Mouse (Mus musculus) heart, postnatal 0 days (tissue): ENCODE measurements around the gene Gm28053. TPM values are rescaled to one million over a fixed set of nuclear protein-coding genes. Genes with fewer than 3 reads are reported as not detected.

Experiments used
- ATAC-seq: fragments of 200-750 bp; cut with Nextera tagmentation; 2 replicates; pipeline ENCODE4 v1.8.0; 2017; ENCODE audit warnings: low read depth, moderate number of reproducible peaks, moderate library complexity; ENCODE audit not compliant: insufficient read depth
- DNase-seq: peaks from one replicate; pipeline ENCODE4 v3.0.0-alpha.2; 2016; ENCODE audit warnings: low spot score
- H3K27ac ChIP-seq: fragments of 300-500 bp; sonication (generic); 2 replicates; pipeline ENCODE4 v1.5.1; 2014; ENCODE audit warnings: low read depth, mild to moderate bottlenecking
- H3K27me3 ChIP-seq: fragments of 300-500 bp; sonication (generic); 2 replicates; pipeline ENCODE4 v1.6.1; 2014; ENCODE audit warnings: low read length, mixed read lengths; ENCODE audit not compliant: control insufficient read depth, insufficient read depth
- H3K36me3 ChIP-seq: fragments of 300-500 bp; sonication (generic); replicated peaks from 2 replicates; pipeline ENCODE4 v1.6.1; 2014; ENCODE audit warnings: low read length, mixed read lengths; ENCODE audit not compliant: control insufficient read depth, insufficient read depth
- H3K4me1 ChIP-seq: fragments of 300-500 bp; sonication (generic); 2 replicates; pipeline ENCODE4 v1.6.1; 2014; ENCODE audit warnings: antibody characterized with exemption; ENCODE audit not compliant: control insufficient read depth, insufficient read depth
- H3K4me2 ChIP-seq: fragments of 300-500 bp; sonication (generic); 2 replicates; pipeline ENCODE4 v1.6.1; 2014; ENCODE audit warnings: low read depth, mild to moderate bottlenecking, low read length, moderate library complexity
- H3K4me3 ChIP-seq: fragments of 300-500 bp; sonication (generic); 2 replicates; pipeline ENCODE4 v1.5.1; 2014; ENCODE audit warnings: low read depth, low read length
- H3K9ac ChIP-seq: fragments of 300-500 bp; sonication (generic); replicated peaks from 2 replicates; pipeline ENCODE4 v1.6.1; 2014; ENCODE audit warnings: low read depth, low read length, mixed read lengths
- H3K9me3 ChIP-seq: fragments of 300-500 bp; sonication (generic); replicated peaks from 2 replicates; pipeline ENCODE4 v1.6.1; 2016; ENCODE audit warnings: low read length; ENCODE audit not compliant: control insufficient read depth
- CTCF ChIP-seq: IDR thresholded peaks from 2 replicates; pipeline ENCODE4 v1.5.1; 2016; ENCODE audit warnings: antibody characterized with exemption, control low read depth, low read depth
- EP300 ChIP-seq: IDR thresholded peaks from 2 replicates; pipeline ENCODE4 v1.6.1; 2016; ENCODE audit warnings: antibody characterized with exemption, low read depth
- WGBS: fragments of 180-500 bp; shearing (Covaris S2); extraction: QIAGEN DNeasy Blood & Tissue Kit; methylation state at CpG from one replicate; pipeline ENCODE4 v1.1.7; 2014; 5-methylcytosine and 5-hydroxymethylcytosine counted together
- polyA plus RNA-seq: library from polyadenylated mRNA; unstranded; fragments of >200 nt; fragmentation: Nextera tagmentation; extraction: Ambion mirVana; gene quantifications from 2 replicates; pipeline ENCODE4 v1.2.1, GENCODE M21; 2015
- total RNA-seq: library from RNA; depleted of rRNA; stranded (reverse); fragments of >200 nt; gene quantifications from 2 replicates; pipeline ENCODE4 v1.2.3, GENCODE M21; 2014; ENCODE audit warnings: low replicate concordance

Gene Gm28053
- total and polyA plus RNA-seq, 2 experiments from 2014 or later, result 4.1 TPM; not detected in 1

DNA sequence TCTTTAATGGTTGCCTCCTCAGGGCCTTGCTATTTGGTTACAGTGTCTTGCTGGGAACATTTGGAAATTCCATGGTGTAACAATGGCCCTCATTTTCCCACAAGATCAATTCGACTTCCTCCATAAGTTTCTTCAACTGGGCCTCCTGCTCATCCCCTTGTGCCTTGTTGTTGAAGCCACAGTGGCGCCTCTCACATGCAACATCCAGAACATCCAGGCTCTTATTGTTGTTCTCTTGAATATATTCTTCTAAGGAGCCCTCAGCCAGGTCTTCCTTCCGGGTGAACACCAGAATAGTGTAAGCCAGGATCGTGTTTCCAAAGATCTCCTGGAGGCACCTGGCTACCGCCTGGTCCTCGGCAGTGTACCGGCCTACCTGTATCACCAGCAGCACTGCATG lies 16.3 kb upstream of the Gm28053 start:
- no peaks in the 10 kb centered on the region for H3K27me3 ChIP-seq
- DNase-seq, result no peak
- no peaks in the 10 kb centered on the region for H3K9me3 ChIP-seq
- 0 out of 2 replicates have a peak, but pooled peaks cover 10% of the 10 kb centered on the region for H3K4me1 ChIP-seq
- no peak overlapping the region for H3K9ac ChIP-seq
- 78% methylated on average over 7 of the region's 7 CpGs for WGBS
- no peak overlapping the region for H3K4me3 ChIP-seq
- ATAC-seq, result no peak
- no peak overlapping the region for H3K4me2 ChIP-seq
- TF ChIP-seq CTCF (no peak), EP300 (no peak)
- 0 out of 2 replicates have a peak, but pooled peaks cover 3% of the 10 kb centered on the region for H3K36me3 ChIP-seq
- H3K27ac ChIP-seq, result peak overlapping the region; percentile 88

DNA sequence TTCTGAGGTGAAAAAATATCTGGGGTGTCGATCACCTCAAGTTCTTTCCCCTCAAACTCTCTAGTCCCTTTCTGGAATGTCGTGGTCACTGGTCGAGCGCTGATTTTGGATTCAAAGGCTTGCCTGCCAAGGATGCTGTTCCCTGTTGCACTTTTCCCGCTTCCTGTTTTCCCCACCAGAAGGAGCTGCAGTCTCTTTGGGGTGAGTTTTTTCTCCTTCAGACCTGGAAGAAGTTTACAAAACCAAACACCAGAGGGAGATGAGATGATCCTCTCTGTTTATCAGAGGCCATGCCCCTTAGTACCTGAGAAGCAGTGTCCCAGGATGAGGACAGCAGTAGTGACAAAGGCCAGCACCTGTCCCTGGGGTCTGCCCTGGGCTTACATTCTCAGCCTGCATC lies 15.8 kb upstream of the Gm28053 start:
- no peaks in the 10 kb centered on the region for H3K9me3 ChIP-seq
- no peaks in the 10 kb centered on the region for H3K27me3 ChIP-seq
- WGBS, result 65% methylated on average over 5 of the region's 5 CpGs
- 0 out of 2 replicates have a peak, but pooled peaks cover 10% of the 10 kb centered on the region for H3K4me1 ChIP-seq
- DNase-seq (no peak), ATAC-seq (no peak)
- H3K4me2 ChIP-seq, result no peak overlapping the region
- H3K36me3 ChIP-seq, result 0 out of 2 replicates have a peak, but pooled peaks cover 3% of the 10 kb centered on the region
- peak overlapping the region; percentile 88; the same call in 1 of the 2 replicates for H3K27ac ChIP-seq
- no peak overlapping the region for H3K4me3 ChIP-seq
- TF ChIP-seq EP300 (no peak), CTCF (no peak)
- no peak overlapping the region for H3K9ac ChIP-seq

DNA sequence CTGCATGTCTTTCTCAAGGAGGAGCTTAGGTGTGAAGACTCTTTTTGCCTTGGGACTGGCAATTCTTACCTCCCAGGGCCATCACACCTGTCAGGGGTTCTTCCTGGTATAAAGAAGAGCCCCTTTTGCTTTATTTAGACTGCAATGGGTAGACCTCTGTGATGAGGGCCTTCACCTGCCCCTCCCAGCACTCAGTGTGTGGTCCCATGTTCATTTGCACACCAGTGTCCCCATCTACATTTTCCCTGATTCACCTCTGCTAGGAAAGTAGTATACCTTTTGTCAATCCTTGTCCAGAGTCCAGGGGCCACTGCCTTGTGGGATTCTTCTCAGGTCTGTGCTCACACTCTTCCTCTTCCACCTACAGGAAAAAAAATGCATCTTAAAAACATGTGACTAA lies 14.3 kb upstream of the Gm28053 start:
- no peak overlapping the region for H3K4me2 ChIP-seq
- no peak overlapping the region for H3K4me3 ChIP-seq
- ATAC-seq (no peak), DNase-seq (no peak)
- no peak overlapping the region for H3K9ac ChIP-seq
- TF ChIP-seq EP300, result no peak
- no peak overlapping the region for H3K27ac ChIP-seq
- 0 out of 2 replicates have a peak, but pooled peaks cover 3% of the 10 kb centered on the region for H3K36me3 ChIP-seq
- no peaks in the 10 kb centered on the region for H3K27me3 ChIP-seq
- H3K9me3 ChIP-seq, result no peaks in the 10 kb centered on the region
- H3K4me1 ChIP-seq, result 0 out of 2 replicates have a peak, but pooled peaks cover 10% of the 10 kb centered on the region

DNA sequence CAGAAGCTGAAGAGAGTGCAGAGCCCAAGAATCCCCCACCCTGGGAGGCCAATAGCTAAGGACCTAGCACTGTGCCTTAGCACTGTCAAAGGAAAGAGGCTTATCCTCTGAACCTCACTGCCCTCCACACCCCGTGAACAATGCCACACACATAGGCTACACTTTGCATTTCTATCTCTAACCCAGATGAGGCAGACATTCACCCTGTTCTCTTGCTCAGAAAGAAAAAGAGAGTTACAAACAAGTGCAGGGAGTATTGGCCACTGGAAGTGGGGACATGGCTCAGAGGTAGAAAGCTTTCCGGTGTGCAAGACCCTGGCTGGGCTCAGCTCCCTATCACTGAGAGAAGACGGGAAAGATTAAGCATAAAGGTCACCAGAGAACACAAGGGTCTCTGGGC lies 12.3 kb upstream of the Gm28053 start:
- no peaks in the 10 kb centered on the region for H3K27me3 ChIP-seq
- H3K4me3 ChIP-seq, result peak overlapping the region; percentile 34
- H3K9ac ChIP-seq, result no peak overlapping the region; the same call in 1 of the 2 replicates
- TF ChIP-seq CTCF (no peak), EP300 (no peak)
- peak overlapping the region; percentile 51 for H3K4me2 ChIP-seq
- H3K9me3 ChIP-seq, result no peaks in the 10 kb centered on the region
- no peak for DNase-seq
- 0 out of 2 replicates have a peak, but pooled peaks cover 3% of the 10 kb centered on the region for H3K4me1 ChIP-seq
- 0 out of 2 replicates have a peak, but pooled peaks cover 3% of the 10 kb centered on the region for H3K36me3 ChIP-seq
- WGBS, result 33% methylated on average over 3 of the region's 3 CpGs
- H3K27ac ChIP-seq, result peak overlapping the region; percentile 73
- no peak for ATAC-seq

DNA sequence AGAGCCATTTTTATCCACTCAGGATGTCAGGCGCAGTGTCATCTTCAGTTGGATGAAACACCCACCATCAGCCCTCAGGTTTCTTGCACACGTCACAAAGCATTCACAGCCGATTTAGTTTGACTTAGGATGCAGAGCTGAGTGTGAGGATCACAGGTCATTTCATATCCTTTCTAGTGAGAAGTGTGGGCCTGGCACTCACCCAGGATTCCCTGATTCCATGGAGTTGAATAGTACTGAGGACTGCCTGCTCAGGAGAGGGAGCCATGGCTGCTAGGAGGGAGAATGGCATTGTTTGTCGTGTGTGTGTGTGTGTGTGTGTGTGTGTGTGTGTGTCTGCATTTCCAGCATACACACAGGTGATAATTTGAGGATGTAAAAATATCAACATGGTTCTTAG lies 1.9 kb downstream of the Gm28053 start:
- no peak for TF ChIP-seq CTCF
- TF ChIP-seq EP300, result no peak
- H3K27me3 ChIP-seq, result no peaks in the 10 kb centered on the region
- DNase-seq (no peak), ATAC-seq (no peak)
- peaks cover 1% of the 10 kb centered on the region; the same call in 1 of the 2 replicates for H3K4me1 ChIP-seq
- H3K9me3 ChIP-seq, result no peaks in the 10 kb centered on the region
- WGBS, result 64% methylated on average over 4 of the region's 4 CpGs
- no peak overlapping the region for H3K27ac ChIP-seq
- no peak overlapping the region for H3K4me3 ChIP-seq
- no peaks in the 10 kb centered on the region for H3K36me3 ChIP-seq
- no peak overlapping the region for H3K9ac ChIP-seq
- no peak overlapping the region for H3K4me2 ChIP-seq

DNA sequence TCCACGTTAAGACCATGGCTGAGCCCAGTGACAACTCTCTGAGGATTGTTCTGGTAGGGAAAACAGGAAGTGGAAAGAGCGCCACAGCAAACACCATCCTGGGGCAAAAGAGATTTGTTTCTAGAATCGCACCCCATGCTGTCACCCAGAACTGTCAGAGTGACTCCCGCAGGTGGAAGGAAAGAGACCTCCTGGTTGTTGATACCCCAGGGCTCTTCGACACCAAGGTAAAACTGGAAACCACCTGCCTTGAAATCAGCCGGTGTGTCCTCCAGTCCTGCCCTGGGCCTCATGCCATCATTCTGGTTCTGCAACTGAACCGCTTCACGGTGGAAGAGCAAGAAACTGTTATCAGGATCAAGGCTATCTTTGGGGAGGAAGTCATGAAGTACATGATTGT lies 5.1 kb downstream of the Gm28053 start:
- DNase-seq (no peak), ATAC-seq (no peak)
- Histone ChIP-seq H3K4me3 (no peak overlapping the region), H3K36me3 (no peaks in the 10 kb centered on the region), H3K9ac (no peak overlapping the region), H3K9me3 (no peaks in the 10 kb centered on the region), H3K4me2 (no peak overlapping the region), H3K27ac (no peak overlapping the region), H3K27me3 (no peaks in the 10 kb centered on the region), H3K4me1 (peaks cover 9% of the 10 kb centered on the region)
- WGBS, result 67% methylated on average over 8 of the region's 8 CpGs
- TF ChIP-seq EP300 (no peak), CTCF (no peak)
